In genomic region chr16:91538051-91538450, GRCm38 (mm10) we compare ENCODE assay signal across 13 mouse cellular contexts. TPM values are rescaled to one million over a fixed set of nuclear protein-coding genes. Genes with fewer than 3 reads are reported as not detected.
A peak's percentile ranks its signal among the peaks of the same experiment; 100 is the strongest.
DNase-seq lines count a peak whose midpoint lies in the region; ATAC-seq lines count a peak whose summit lies in the region.
"Had no signal": no experiment of that assay in that cellular context is flagged by ENCODE, and none has a peak within 500 bp of the region (broad histone marks: within the 10 kb centered on the region; RNA-seq: fewer than 3 reads in every experiment).

No protein-coding gene starts in this region.

- H3K9ac ChIP-seq in hindbrain, embryonic 11.5 days (ENCODE audit: low read depth, low read length): no peak overlapping the region
- H3K9ac ChIP-seq in liver, embryonic 13.5 days: no peak overlapping the region
- H3K9ac ChIP-seq: midbrain, embryonic 12.5 days had no signal

- H3K4me3 ChIP-seq in hindbrain, embryonic 10.5 days: no peak overlapping the region
- no peak overlapping the region for H3K4me3 ChIP-seq in hindbrain, embryonic 11.5 days (ENCODE audit: low read depth, low read length)
- H3K4me3 ChIP-seq in liver, embryonic 13.5 days (replicated peaks): no peak overlapping the region
- H3K4me3 ChIP-seq: midbrain, embryonic 12.5 days had no signal

- 82% methylated on average over 6 of the region's 6 CpGs for WGBS in hindbrain, embryonic 10.5 days
- 75% methylated on average over 6 of the region's 6 CpGs for WGBS in hindbrain, embryonic 11.5 days
- WGBS in liver, embryonic 13.5 days (ENCODE audit: insufficient replicate concordance): 46% methylated on average over 6 of the region's 6 CpGs

- H3K9me3 ChIP-seq in hindbrain, embryonic 10.5 days: no peaks in the 10 kb centered on the region
- H3K9me3 ChIP-seq in hindbrain, embryonic 11.5 days (ENCODE audit: control insufficient read depth, low read length): no peaks in the 10 kb centered on the region
- H3K9me3 ChIP-seq in liver, embryonic 13.5 days (replicated peaks): no peaks in the 10 kb centered on the region
- H3K9me3 ChIP-seq: midbrain, embryonic 12.5 days had no signal

- H3K27me3 ChIP-seq in hindbrain, embryonic 10.5 days (ENCODE audit: insufficient read depth, poor library complexity, severe bottlenecking): no peaks in the 10 kb centered on the region
- H3K27me3 ChIP-seq in hindbrain, embryonic 11.5 days (ENCODE audit: control insufficient read depth, insufficient read depth, low read length): no peaks in the 10 kb centered on the region
- H3K27me3 ChIP-seq in liver, embryonic 13.5 days: peaks cover 10% of the 10 kb centered on the region; the same call in 1 of the 2 replicates
- H3K27me3 ChIP-seq: midbrain, embryonic 12.5 days had no signal

- H3K36me3 ChIP-seq in hindbrain, embryonic 10.5 days: no peaks in the 10 kb centered on the region
- H3K36me3 ChIP-seq in hindbrain, embryonic 11.5 days (ENCODE audit: control insufficient read depth, insufficient read depth, low read length): no peaks in the 10 kb centered on the region
- H3K36me3 ChIP-seq in liver, embryonic 13.5 days: no peaks in the 10 kb centered on the region
- H3K36me3 ChIP-seq: G1E; midbrain, embryonic 12.5 days had no signal

- H3K27ac ChIP-seq in hindbrain, embryonic 10.5 days: 0 out of 2 replicates have a peak overlapping the region, but pooled peaks have one; percentile 57
- no peak overlapping the region for H3K27ac ChIP-seq in hindbrain, embryonic 11.5 days (ENCODE audit: low read depth, low read length)
- H3K27ac ChIP-seq in liver, embryonic 13.5 days: peak overlapping the region; percentile 15
- H3K27ac ChIP-seq: midbrain, embryonic 12.5 days had no signal

- DNase-seq in hindbrain, embryonic 10.5 days (ENCODE audit: low spot score): no peak
- DNase-seq in hindbrain, embryonic 11.5 days (ENCODE audit: low spot score): no peak
- peak; percentile 43 for DNase-seq in thymus, postnatal 0 days (ENCODE audit: low spot score)
- no peak for DNase-seq in thymus, postnatal 10 days (ENCODE audit: low spot score in 2 of 2)
- DNase-seq in liver, embryonic 13.5 days: no peak
- DNase-seq in Muller cell, postnatal 12 days (ENCODE audit: inconsistent ontology term): no peak
- no peak for DNase-seq in gastrocnemius, postnatal 10 days
- DNase-seq: adrenal gland, adult 2 months; cerebellum, adult 9-11 months had no signal

- peaks cover 9% of the 10 kb centered on the region; the same call in 1 of the 2 replicates for H3K4me1 ChIP-seq in hindbrain, embryonic 10.5 days (replicated peaks)
- no peaks in the 10 kb centered on the region for H3K4me1 ChIP-seq in hindbrain, embryonic 11.5 days (replicated peaks; ENCODE audit: control insufficient read depth, insufficient read depth, low read length)
- H3K4me1 ChIP-seq in liver, embryonic 13.5 days (replicated peaks): peaks cover 79% of the 10 kb centered on the region

- ATAC-seq in hindbrain, embryonic 11.5 days (ENCODE audit: low FRiP score): no peak
- ATAC-seq in liver, embryonic 13.5 days (ENCODE audit: low read depth): no peak
- no peak for ATAC-seq in inflammation-experienced regulatory T-cells, adult 6 months
- ATAC-seq: hindbrain, embryonic 16.5 days had no signal

- no peak overlapping the region for H3K4me2 ChIP-seq in hindbrain, embryonic 11.5 days (replicated peaks; ENCODE audit: low read depth, low read length)
- H3K4me2 ChIP-seq in liver, embryonic 13.5 days: no peak overlapping the region
- H3K4me2 ChIP-seq: midbrain, embryonic 12.5 days had no signal

RNA-seq across cellular contexts. Expression of gene Ifngr2, which starts 8.8 kb away (rescaled TPM):
- polyA plus RNA-seq in hindbrain, embryonic 10.5 days (2016; fragmentation: Nextera tagmentation; extraction: Ambion mirVana): 25.1 and 36.7 TPM in 2 replicates
- 35.1 and 36.8 TPM in 2 replicates for polyA plus RNA-seq in hindbrain, embryonic 11.5 days (2014; fragmentation: Nextera tagmentation; extraction: Ambion mirVana)
- 38.1 and 41.6 TPM in 2 replicates for polyA plus RNA-seq in thymus, postnatal 0 days (2015; fragmentation: Nextera tagmentation; extraction: Ambion mirVana)
- 15.4 and 18.1 TPM in 2 replicates for polyA plus RNA-seq in liver, embryonic 13.5 days (2015; fragmentation: Nextera tagmentation; extraction: Ambion mirVana)
- 10 to 100 TPM in 2 of 3 experiments, 1 to 10 TPM in 1; 3.4 to 30.9 (median 14.7) TPM for polyA plus RNA-seq in inflammation-experienced regulatory T-cells, adult 6 months (2017; shearing (Covaris generic))
- 10 to 100 TPM; 59.8 to 60.8 TPM for total RNA-seq in gastrocnemius, postnatal 10 days (2021)

RNA-seq across cellular contexts. Expression of gene Ifnar1, which starts 53.0 kb away (rescaled TPM):
- polyA plus RNA-seq in hindbrain, embryonic 10.5 days (2016; fragmentation: Nextera tagmentation; extraction: Ambion mirVana): 49.8 and 50.5 TPM in 2 replicates
- polyA plus RNA-seq in hindbrain, embryonic 11.5 days (2014; fragmentation: Nextera tagmentation; extraction: Ambion mirVana): 51.6 and 52.9 TPM in 2 replicates
- polyA plus RNA-seq in thymus, postnatal 0 days (2015; fragmentation: Nextera tagmentation; extraction: Ambion mirVana): 30.2 and 40.9 TPM in 2 replicates
- 18.0 and 19.1 TPM in 2 replicates for polyA plus RNA-seq in liver, embryonic 13.5 days (2015; fragmentation: Nextera tagmentation; extraction: Ambion mirVana)
- 10 to 100 TPM; 61.2 to 75.3 (median 62.6) TPM for polyA plus RNA-seq in inflammation-experienced regulatory T-cells, adult 6 months (2017; shearing (Covaris generic))
- 10 to 100 TPM; 34.9 to 36.9 TPM for total RNA-seq in gastrocnemius, postnatal 10 days (2021)

RNA-seq across cellular contexts. Expression of gene Tmem50b, which starts 59.5 kb away (rescaled TPM):
- 37.6 and 45.9 TPM in 2 replicates for polyA plus RNA-seq in hindbrain, embryonic 10.5 days (2016; fragmentation: Nextera tagmentation; extraction: Ambion mirVana)
- polyA plus RNA-seq in hindbrain, embryonic 11.5 days (2014; fragmentation: Nextera tagmentation; extraction: Ambion mirVana): 54.7 and 55.9 TPM in 2 replicates
- polyA plus RNA-seq in thymus, postnatal 0 days (2015; fragmentation: Nextera tagmentation; extraction: Ambion mirVana): 33.9 and 38.5 TPM in 2 replicates
- 5.6 and 6.3 TPM in 2 replicates for polyA plus RNA-seq in liver, embryonic 13.5 days (2015; fragmentation: Nextera tagmentation; extraction: Ambion mirVana)
- 10 to 100 TPM; 28.2 to 36.1 (median 34.2) TPM for polyA plus RNA-seq in inflammation-experienced regulatory T-cells, adult 6 months (2017; shearing (Covaris generic))
- total RNA-seq in gastrocnemius, postnatal 10 days (2021): 10 to 100 TPM; 15.2 to 15.9 TPM
